Mouse (Mus musculus): ENCODE measurements at regions not wholly inside any gene's neighbourhood (a gene's known extent, or its start where the extent isn't known, plus 50 kb on each side); places are given as distances from the start of the nearest gene placed in this dataset.
A peak's percentile ranks its signal among the peaks of the same experiment; 100 is the strongest.

- 63% methylated on average over 10 of the region's 10 CpGs for WGBS
- ATAC-seq (ENCODE audit: insufficient number of reproducible peaks, insufficient read depth, low FRiP score, low read depth) = no peak
- H3K4me2 ChIP-seq (ENCODE audit: low read length) = no peak overlapping the region
- peaks cover 10 to 18% of the 10 kb centered on the region in 2 experiments for H3K4me1 ChIP-seq (ENCODE audit: control insufficient read depth in 2 of 2, insufficient read depth in 2 of 2, low read length in 2 of 2)
- H3K9me3 ChIP-seq (ENCODE audit: control insufficient read depth, low read length) = no peaks in the 10 kb centered on the region
- H3K27ac ChIP-seq (replicated peaks in 1 of 2; ENCODE audit: control insufficient read depth in 1 of 2, insufficient read depth in 1 of 2, low read depth in 2 of 2, low read length in 2 of 2) = no peak overlapping the region
- H3K9ac ChIP-seq (ENCODE audit: low read length) = no peak overlapping the region
- no peaks in the 10 kb centered on the region for H3K27me3 ChIP-seq (ENCODE audit: control insufficient read depth, insufficient read depth, low read length)
- no peak overlapping the region for H3K4me3 ChIP-seq (ENCODE audit: control insufficient read depth in 1 of 2, insufficient read depth in 1 of 2, low read depth in 1 of 2, low read length in 2 of 2)
- no peaks in the 10 kb centered on the region for H3K36me3 ChIP-seq (ENCODE audit: control insufficient read depth, insufficient read depth, low read length)
Measured at GRCm38 (mm10) chr14:76917139-76917929, 119.2 kb upstream of the Ccdc122 start.

- Histone ChIP-seq H3K9me3 (ENCODE audit: control insufficient read depth, low read length) (no peaks in the 10 kb centered on the region), H3K9ac (ENCODE audit: low read length) (no peak overlapping the region), H3K4me3 (ENCODE audit: control insufficient read depth in 1 of 2, insufficient read depth in 1 of 2, low read depth in 1 of 2, low read length in 2 of 2) (no peak overlapping the region), H3K36me3 (ENCODE audit: control insufficient read depth, insufficient read depth, low read length) (no peaks in the 10 kb centered on the region), H3K27me3 (ENCODE audit: control insufficient read depth, insufficient read depth, low read length) (no peaks in the 10 kb centered on the region), H3K27ac (replicated peaks in 1 of 2; ENCODE audit: control insufficient read depth in 1 of 2, insufficient read depth in 1 of 2, low read depth in 2 of 2, low read length in 2 of 2) (no peak overlapping the region), H3K4me1 (ENCODE audit: control insufficient read depth in 2 of 2, insufficient read depth in 2 of 2, low read length in 2 of 2) (peaks cover 12 to 19% of the 10 kb centered on the region in 2 experiments), H3K4me2 (ENCODE audit: low read length) (no peak overlapping the region)
- no peak for ATAC-seq (ENCODE audit: insufficient number of reproducible peaks, insufficient read depth, low FRiP score, low read depth)
- 85% methylated on average over 3 of the region's 3 CpGs for WGBS
Measured at GRCm38 (mm10) chr14:76913850-76914249, 122.7 kb upstream of the Ccdc122 start.

GRCm38 (mm10) chr14:76912301-76913001, 124.1 kb upstream of the Ccdc122 start:
- peak; percentile 66; the same call in 1 of the 2 replicates for ATAC-seq (ENCODE audit: insufficient number of reproducible peaks, insufficient read depth, low FRiP score, low read depth)
- no peaks in the 10 kb centered on the region for H3K27me3 ChIP-seq (ENCODE audit: control insufficient read depth, insufficient read depth, low read length)
- no peak overlapping the region for H3K9ac ChIP-seq (ENCODE audit: low read length)
- WGBS = 20% methylated on average over 8 of the region's 8 CpGs
- no peak overlapping the region for H3K4me3 ChIP-seq (ENCODE audit: control insufficient read depth in 1 of 2, insufficient read depth in 1 of 2, low read depth in 1 of 2, low read length in 2 of 2)
- peak overlapping the region; percentile 18 to 60 for H3K27ac ChIP-seq (replicated peaks in 1 of 2; ENCODE audit: control insufficient read depth in 1 of 2, insufficient read depth in 1 of 2, low read depth in 2 of 2, low read length in 2 of 2)
- no peak overlapping the region for H3K4me2 ChIP-seq (ENCODE audit: low read length)
- peaks cover 12 to 15% of the 10 kb centered on the region in 2 experiments for H3K4me1 ChIP-seq (ENCODE audit: control insufficient read depth in 2 of 2, insufficient read depth in 2 of 2, low read length in 2 of 2)
- H3K36me3 ChIP-seq (ENCODE audit: control insufficient read depth, insufficient read depth, low read length) = no peaks in the 10 kb centered on the region
- no peaks in the 10 kb centered on the region for H3K9me3 ChIP-seq (ENCODE audit: control insufficient read depth, low read length)

- Histone ChIP-seq H3K36me3 (ENCODE audit: control insufficient read depth, insufficient read depth, low read length) (no peaks in the 10 kb centered on the region), H3K4me3 (ENCODE audit: control insufficient read depth in 1 of 2, insufficient read depth in 1 of 2, low read depth in 1 of 2, low read length in 2 of 2) (no peak overlapping the region), H3K9ac (ENCODE audit: low read length) (no peak overlapping the region), H3K27me3 (ENCODE audit: control insufficient read depth, insufficient read depth, low read length) (no peaks in the 10 kb centered on the region), H3K9me3 (ENCODE audit: control insufficient read depth, low read length) (no peaks in the 10 kb centered on the region), H3K27ac (replicated peaks in 1 of 2; ENCODE audit: control insufficient read depth in 1 of 2, insufficient read depth in 1 of 2, low read depth in 2 of 2, low read length in 2 of 2) (no peak overlapping the region; a peak in 1 of 4 replicates), H3K4me1 (ENCODE audit: control insufficient read depth in 2 of 2, insufficient read depth in 2 of 2, low read length in 2 of 2) (peaks cover 12% of the 10 kb centered on the region in 2 experiments), H3K4me2 (ENCODE audit: low read length) (no peak overlapping the region)
- no peak for ATAC-seq (ENCODE audit: insufficient number of reproducible peaks, insufficient read depth, low FRiP score, low read depth)
- 80% methylated on average over 5 of the region's 5 CpGs for WGBS
Measured at GRCm38 (mm10) chr14:76911271-76911670, 125.3 kb upstream of the Ccdc122 start.

GRCm38 (mm10) chr14:76910186-76910585, 126.4 kb upstream of the Ccdc122 start:
- 93% methylated on average over 5 of the region's 5 CpGs for WGBS
- no peaks in the 10 kb centered on the region for H3K27me3 ChIP-seq (ENCODE audit: control insufficient read depth, insufficient read depth, low read length)
- H3K36me3 ChIP-seq (ENCODE audit: control insufficient read depth, insufficient read depth, low read length) = no peaks in the 10 kb centered on the region
- peaks cover 12% of the 10 kb centered on the region in 2 experiments for H3K4me1 ChIP-seq (ENCODE audit: control insufficient read depth in 2 of 2, insufficient read depth in 2 of 2, low read length in 2 of 2)
- H3K27ac ChIP-seq (replicated peaks in 1 of 2; ENCODE audit: control insufficient read depth in 1 of 2, insufficient read depth in 1 of 2, low read depth in 2 of 2, low read length in 2 of 2) = no peak overlapping the region
- H3K4me2 ChIP-seq (ENCODE audit: low read length) = no peak overlapping the region
- no peaks in the 10 kb centered on the region for H3K9me3 ChIP-seq (ENCODE audit: control insufficient read depth, low read length)
- no peak overlapping the region for H3K9ac ChIP-seq (ENCODE audit: low read length)
- no peak overlapping the region for H3K4me3 ChIP-seq (ENCODE audit: control insufficient read depth in 1 of 2, insufficient read depth in 1 of 2, low read depth in 1 of 2, low read length in 2 of 2)
- ATAC-seq (ENCODE audit: insufficient number of reproducible peaks, insufficient read depth, low FRiP score, low read depth) = no peak

- H3K36me3 ChIP-seq (ENCODE audit: control insufficient read depth, insufficient read depth, low read length) = no peaks in the 10 kb centered on the region
- H3K9me3 ChIP-seq (ENCODE audit: control insufficient read depth, low read length) = no peaks in the 10 kb centered on the region
- no peak overlapping the region for H3K4me2 ChIP-seq (ENCODE audit: low read length)
- H3K9ac ChIP-seq (ENCODE audit: low read length) = no peak overlapping the region
- ATAC-seq (ENCODE audit: insufficient number of reproducible peaks, insufficient read depth, low FRiP score, low read depth) = no peak
- H3K27ac ChIP-seq (replicated peaks in 1 of 2; ENCODE audit: control insufficient read depth in 1 of 2, insufficient read depth in 1 of 2, low read depth in 2 of 2, low read length in 2 of 2) = no peak overlapping the region
- H3K4me1 ChIP-seq (ENCODE audit: control insufficient read depth in 2 of 2, insufficient read depth in 2 of 2, low read length in 2 of 2) = peaks cover 7% of the 10 kb centered on the region in 2 experiments
- H3K4me3 ChIP-seq (ENCODE audit: control insufficient read depth in 1 of 2, insufficient read depth in 1 of 2, low read depth in 1 of 2, low read length in 2 of 2) = no peak overlapping the region
- no peaks in the 10 kb centered on the region for H3K27me3 ChIP-seq (ENCODE audit: control insufficient read depth, insufficient read depth, low read length)
- 58% methylated on average over 5 of the region's 5 CpGs for WGBS
Measured at GRCm38 (mm10) chr14:76907941-76908340, 128.6 kb upstream of the Ccdc122 start.

GRCm38 (mm10) chr14:76902962-76903757, 133.4 kb upstream of the Ccdc122 start:
- Histone ChIP-seq H3K9ac (ENCODE audit: low read length) (no peak overlapping the region), H3K4me1 (ENCODE audit: control insufficient read depth in 2 of 2, insufficient read depth in 2 of 2, low read length in 2 of 2) (no peaks in the 10 kb centered on the region), H3K27me3 (ENCODE audit: control insufficient read depth, insufficient read depth, low read length) (no peaks in the 10 kb centered on the region), H3K4me3 (ENCODE audit: control insufficient read depth in 1 of 2, insufficient read depth in 1 of 2, low read depth in 1 of 2, low read length in 2 of 2) (no peak overlapping the region), H3K36me3 (ENCODE audit: control insufficient read depth, insufficient read depth, low read length) (no peaks in the 10 kb centered on the region), H3K27ac (replicated peaks in 1 of 2; ENCODE audit: control insufficient read depth in 1 of 2, insufficient read depth in 1 of 2, low read depth in 2 of 2, low read length in 2 of 2) (no peak overlapping the region), H3K4me2 (ENCODE audit: low read length) (no peak overlapping the region), H3K9me3 (ENCODE audit: control insufficient read depth, low read length) (no peaks in the 10 kb centered on the region)
- WGBS = 86% methylated on average over 1 of the region's 1 CpGs
- no peak for ATAC-seq (ENCODE audit: insufficient number of reproducible peaks, insufficient read depth, low FRiP score, low read depth)
